Mouse (Mus musculus) limb, embryonic 14.5 days (tissue): ENCODE results near the gene Parp11. TPM values are rescaled to one million over a fixed set of nuclear protein-coding genes. Genes with fewer than 3 reads are reported as not detected.

Source experiments
- ATAC-seq: fragments of 200-750 bp; cut with Nextera tagmentation; 2 replicates; pipeline ENCODE4 v1.8.0; 2017; ENCODE audit warnings: low read depth, moderate number of reproducible peaks, moderate TSS enrichment; ENCODE audit not compliant: low FRiP score
- DNase-seq: peaks from one replicate; pipeline ENCODE4 v3.0.0-alpha.2; 2015; ENCODE audit warnings: low spot score
- H3K27ac ChIP-seq: fragments of 300-500 bp; sonication (generic); replicated peaks from 2 replicates; pipeline ENCODE4 v1.5.1; 2014; ENCODE audit warnings: low read depth, mild to moderate bottlenecking, low read length, moderate library complexity, mixed read lengths
- H3K27me3 ChIP-seq: fragments of 300-500 bp; sonication (generic); 2 replicates; pipeline ENCODE4 v1.6.1; 2014; ENCODE audit warnings: low read length, mixed read lengths; ENCODE audit not compliant: control insufficient read depth, insufficient read depth
- H3K36me3 ChIP-seq: fragments of 300-500 bp; sonication (generic); 2 replicates; pipeline ENCODE4 v1.6.1; 2014; ENCODE audit warnings: mild to moderate bottlenecking, low read length, moderate library complexity, mixed read lengths; ENCODE audit not compliant: control insufficient read depth, insufficient read depth
- H3K4me1 ChIP-seq: fragments of 300-500 bp; sonication (generic); 2 replicates; pipeline ENCODE4 v1.6.1; 2014; ENCODE audit warnings: antibody characterized with exemption, low read length, mixed read lengths; ENCODE audit not compliant: control insufficient read depth, insufficient read depth
- H3K4me2 ChIP-seq: fragments of 300-500 bp; sonication (generic); replicated peaks from 2 replicates; pipeline ENCODE4 v1.6.1; 2014; ENCODE audit warnings: low read depth, mild to moderate bottlenecking, low read length, moderate library complexity; ENCODE audit not compliant: severe bottlenecking
- H3K4me3 ChIP-seq: fragments of 300-500 bp; sonication (generic); replicated peaks from 2 replicates; pipeline ENCODE4 v1.5.1; 2014; ENCODE audit warnings: low read length
- H3K9ac ChIP-seq: fragments of 300-500 bp; sonication (generic); 2 replicates; pipeline ENCODE4 v1.6.1; 2014; ENCODE audit warnings: mild to moderate bottlenecking, low read depth, low read length, moderate library complexity; ENCODE audit not compliant: severe bottlenecking
- H3K9me3 ChIP-seq: fragments of 300-500 bp; sonication (generic); 2 replicates; pipeline ENCODE4 v1.6.1; 2016; ENCODE audit warnings: low read length; ENCODE audit not compliant: control insufficient read depth
- POLR2A ChIP-seq: fragments of 200-500 bp; IDR thresholded peaks from 2 replicates; pipeline ENCODE4 v1.8.0; 2012; ENCODE audit warnings: inconsistent platforms, mild to moderate bottlenecking, moderate library complexity, borderline replicate concordance; ENCODE audit not compliant: insufficient read depth, insufficient read length; ENCODE audit errors: extremely low read depth
- WGBS: fragments of 180-500 bp; shearing (Covaris S2); extraction: QIAGEN DNeasy Blood & Tissue Kit; methylation state at CpG from one replicate; pipeline ENCODE4 v1.1.7; 2014; 5-methylcytosine and 5-hydroxymethylcytosine counted together
- polyA plus RNA-seq, 2 experiments: library from polyadenylated mRNA; depleted of rRNA in 1 of 2; stranded (reverse) in 1 of 2; unstranded in 1 of 2; fragments of >200 nt; fragmentation: Nextera tagmentation in 1 of 2; extraction: Ambion mirVana in 1 of 2; gene quantifications; 2 replicates each; pipeline versions ENCODE4 v1.2.1 to v1.2.3; 2012 to 2014

Gene Parp11
- polyA plus RNA-seq, 2 experiments, result 25.4 to 27.8 TPM

- H3K9me3 ChIP-seq, result no peaks in the 10 kb centered on the region
- TF ChIP-seq POLR2A, result no peak
- no peak overlapping the region for H3K27ac ChIP-seq
- H3K36me3 ChIP-seq, result no peaks in the 10 kb centered on the region
- H3K9ac ChIP-seq, result no peak overlapping the region
- no peaks in the 10 kb centered on the region for H3K27me3 ChIP-seq
- no peak for ATAC-seq
- DNase-seq, result no peak
- no peaks in the 10 kb centered on the region for H3K4me1 ChIP-seq
- WGBS, result 75% methylated on average over 7 of the region's 7 CpGs
- no peak overlapping the region for H3K4me2 ChIP-seq
- H3K4me3 ChIP-seq, result no peak overlapping the region
Measured at GRCm38 (mm10) chr6:127430716-127431115, 15.9 kb upstream of the Parp11 start.

GRCm38 (mm10) chr6:127431196-127431766, 15.4 kb upstream of the Parp11 start:
- Histone ChIP-seq H3K4me2 (no peak overlapping the region), H3K4me3 (no peak overlapping the region), H3K27ac (no peak overlapping the region), H3K9me3 (no peaks in the 10 kb centered on the region), H3K27me3 (no peaks in the 10 kb centered on the region), H3K36me3 (no peaks in the 10 kb centered on the region), H3K9ac (no peak overlapping the region), H3K4me1 (no peaks in the 10 kb centered on the region)
- WGBS, result 37% methylated on average over 6 of the region's 6 CpGs
- no peak for TF ChIP-seq POLR2A
- ATAC-seq (no peak), DNase-seq (peak; percentile 21)

- Histone ChIP-seq H3K4me1 (no peaks in the 10 kb centered on the region), H3K27me3 (no peaks in the 10 kb centered on the region), H3K9ac (no peak overlapping the region), H3K27ac (no peak overlapping the region), H3K36me3 (no peaks in the 10 kb centered on the region), H3K4me3 (no peak overlapping the region), H3K4me2 (no peak overlapping the region), H3K9me3 (no peaks in the 10 kb centered on the region)
- TF ChIP-seq POLR2A, result no peak
- no peak for ATAC-seq
- WGBS, result 78% methylated on average over 9 of the region's 9 CpGs
- DNase-seq, result no peak
Measured at GRCm38 (mm10) chr6:127433886-127434647, 12.6 kb upstream of the Parp11 start.

GRCm38 (mm10) chr6:127434648-127434984, 12.0 kb upstream of the Parp11 start:
- 87% methylated on average over 4 of the region's 4 CpGs for WGBS

GRCm38 (mm10) chr6:127439063-127439462, 7.6 kb upstream of the Parp11 start:
- peaks cover 2% of the 10 kb centered on the region; the same call in 1 of the 2 replicates for H3K4me1 ChIP-seq
- DNase-seq (no peak), ATAC-seq (no peak)
- H3K9me3 ChIP-seq, result no peaks in the 10 kb centered on the region
- H3K9ac ChIP-seq, result no peak overlapping the region
- H3K4me2 ChIP-seq, result no peak overlapping the region
- no peak for TF ChIP-seq POLR2A
- H3K27me3 ChIP-seq, result no peaks in the 10 kb centered on the region
- H3K4me3 ChIP-seq, result no peak overlapping the region
- no peak overlapping the region for H3K27ac ChIP-seq
- WGBS, result 90% methylated on average over 3 of the region's 3 CpGs
- no peaks in the 10 kb centered on the region for H3K36me3 ChIP-seq

More at GRCm38 (mm10) chr6:127434648-127434984, 12.0 kb upstream of the Parp11 start:
- H3K4me3 ChIP-seq, result no peak overlapping the region
- no peaks in the 10 kb centered on the region for H3K4me1 ChIP-seq
- H3K9me3 ChIP-seq, result no peaks in the 10 kb centered on the region
- no peak overlapping the region for H3K4me2 ChIP-seq
- no peak overlapping the region for H3K9ac ChIP-seq
- H3K27ac ChIP-seq, result no peak overlapping the region
- H3K27me3 ChIP-seq, result no peaks in the 10 kb centered on the region
- TF ChIP-seq POLR2A, result no peak
- DNase-seq (no peak), ATAC-seq (no peak)
- no peaks in the 10 kb centered on the region for H3K36me3 ChIP-seq
